Mouse (Mus musculus) kidney, adult 2 months (tissue): ENCODE results near the gene Saa3. TPM values are rescaled to one million over a fixed set of nuclear protein-coding genes. Genes with fewer than 3 reads are reported as not detected.

Experiments
- DNase-seq: peaks from one replicate; pipeline ENCODE4 v3.0.0; 2021
- H3K27ac ChIP-seq: fragments of 200-500 bp; 2 replicates; pipeline ENCODE4 v1.5.1; 2012; ENCODE audit warnings: low read depth, low read length, control low read depth, inconsistent platforms; ENCODE audit not compliant: insufficient read depth
- H3K27me3 ChIP-seq: fragments of 200-500 bp; replicated peaks from 2 replicates; pipeline ENCODE4 v1.6.1; 2012; ENCODE audit warnings: mild to moderate bottlenecking, moderate library complexity, low read length, inconsistent platforms; ENCODE audit not compliant: control insufficient read depth, insufficient read depth
- H3K36me3 ChIP-seq: fragments of 200-500 bp; 2 replicates; pipeline ENCODE4 v1.6.1; 2012; ENCODE audit warnings: mild to moderate bottlenecking, moderate library complexity, low read length, inconsistent platforms; ENCODE audit not compliant: control insufficient read depth, insufficient read depth
- H3K4me1 ChIP-seq: fragments of 200-500 bp; 2 replicates; pipeline ENCODE4 v1.6.1; 2011; ENCODE audit warnings: low read length; ENCODE audit not compliant: control insufficient read depth, insufficient read depth
- H3K4me3 ChIP-seq: fragments of 200-500 bp; 2 replicates; pipeline ENCODE4 v1.5.1; 2011; ENCODE audit warnings: mild to moderate bottlenecking, low read depth, low read length, control low read depth; ENCODE audit not compliant: insufficient read depth
- CTCF ChIP-seq: fragments of 200-500 bp; conservative IDR thresholded peaks from 2 replicates; pipeline ENCODE4 v1.5.1; 2011; ENCODE audit warnings: low read depth, mild to moderate bottlenecking, control low read depth, low read length, moderate library complexity, mixed read lengths; ENCODE audit not compliant: insufficient read depth, insufficient read length
- POLR2A ChIP-seq: fragments of 200-500 bp; IDR thresholded peaks from one replicate; pipeline ENCODE4 v1.6.1; 2011; ENCODE audit warnings: low read depth, low read length, control low read depth
- WGBS: fragments of 180-500 bp; shearing (Covaris S2); methylation state at CpG from one replicate; pipeline ENCODE4 v1.1.7; 2018; 5-methylcytosine and 5-hydroxymethylcytosine counted together
- polyA plus RNA-seq: library from polyadenylated mRNA; depleted of rRNA; stranded (reverse); fragments of >200 nt; gene quantifications from 2 replicates; pipeline ENCODE4 v1.2.3, GENCODE M21; 2012; rRNA removed

Gene Saa3
- polyA plus RNA-seq, 1 experiment, result 0.17 TPM

DNA sequence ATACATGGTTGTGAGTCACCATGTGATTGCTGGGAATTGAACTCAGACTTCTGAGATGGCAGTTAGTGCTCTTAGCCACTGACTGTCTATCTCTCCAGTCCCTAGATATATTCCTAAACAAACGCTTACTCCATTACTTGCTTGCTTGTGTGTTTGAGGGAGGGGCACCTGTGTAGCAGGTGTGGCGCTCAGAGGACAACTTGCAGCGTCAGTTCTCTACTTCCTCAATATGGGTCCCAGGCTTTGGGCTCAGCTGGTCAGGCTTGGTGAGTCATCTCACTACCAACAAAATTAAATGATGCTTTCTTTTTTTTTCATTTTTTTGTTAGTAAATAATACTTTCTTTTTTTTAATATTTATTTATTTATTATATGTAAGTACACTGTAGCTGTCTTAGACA is 37.1 kb downstream of the Saa3 start:
- no peaks in the 10 kb centered on the region; the same call in 1 of the 2 replicates for H3K27me3 ChIP-seq
- no peak for DNase-seq
- no peaks in the 10 kb centered on the region for H3K4me1 ChIP-seq
- H3K4me3 ChIP-seq, result no peak overlapping the region
- 90% methylated on average over 3 of the region's 3 CpGs for WGBS
- H3K27ac ChIP-seq, result no peak overlapping the region
- TF ChIP-seq CTCF (no peak), POLR2A (no peak)
- no peaks in the 10 kb centered on the region for H3K36me3 ChIP-seq

DNA sequence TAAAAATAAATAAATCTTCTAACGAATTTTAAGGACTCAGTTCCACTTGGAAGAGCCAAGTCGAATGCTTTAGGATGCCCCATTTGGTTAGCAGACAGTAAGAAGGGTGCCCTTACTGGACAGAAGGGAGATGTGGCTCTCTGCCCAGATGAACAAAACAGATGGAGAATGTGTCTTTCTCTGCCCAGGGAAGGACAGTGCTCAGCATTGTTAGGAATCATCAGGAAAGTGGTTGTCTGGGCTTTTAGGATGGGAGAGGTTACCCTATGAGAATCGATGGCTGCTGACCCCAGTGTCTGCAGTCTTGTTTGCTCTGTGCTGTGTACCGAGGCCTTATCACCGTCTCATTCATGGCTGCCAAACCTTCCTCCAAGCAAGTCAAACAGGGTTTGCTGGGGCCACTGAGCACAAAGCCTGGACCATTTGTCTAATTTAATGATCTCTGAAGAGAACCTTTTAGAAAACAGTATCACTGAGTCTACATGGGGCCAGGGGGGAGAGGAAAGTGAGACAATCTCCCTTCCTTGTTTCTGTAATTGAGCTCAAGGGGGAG is 38.6 kb downstream of the Saa3 start:
- 44% methylated on average over 5 of the region's 5 CpGs for WGBS
- Histone ChIP-seq H3K4me3 (no peak overlapping the region), H3K27me3 (no peaks in the 10 kb centered on the region), H3K36me3 (no peaks in the 10 kb centered on the region), H3K27ac (no peak overlapping the region), H3K4me1 (no peaks in the 10 kb centered on the region)
- no peak for DNase-seq
- TF ChIP-seq POLR2A (no peak), CTCF (no peak)

DNA sequence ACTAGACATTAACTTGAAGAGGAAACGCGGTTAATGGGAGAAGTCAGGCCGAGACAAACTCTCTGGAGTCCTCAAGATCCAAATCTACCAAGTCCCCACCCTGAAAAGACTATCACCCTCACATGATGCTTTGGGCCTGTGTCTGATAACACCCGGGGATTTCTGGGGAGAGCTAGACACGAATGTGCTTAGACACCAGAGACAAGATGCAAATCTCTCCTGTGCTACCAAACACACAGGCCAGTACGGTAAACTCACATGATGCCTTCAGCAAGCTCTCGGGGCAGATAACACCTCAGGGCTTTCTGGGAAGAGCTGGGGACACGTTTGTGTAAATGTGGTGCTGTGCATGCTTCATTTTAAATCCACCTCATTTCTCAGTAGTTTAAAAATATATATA is 39.6 kb downstream of the Saa3 start:
- H3K4me3 ChIP-seq, result no peak overlapping the region
- H3K36me3 ChIP-seq, result no peaks in the 10 kb centered on the region
- H3K27me3 ChIP-seq, result no peaks in the 10 kb centered on the region
- no peak for DNase-seq
- WGBS, result 87% methylated on average over 8 of the region's 8 CpGs
- no peaks in the 10 kb centered on the region for H3K4me1 ChIP-seq
- H3K27ac ChIP-seq, result no peak overlapping the region
- TF ChIP-seq POLR2A (no peak), CTCF (no peak)

DNA sequence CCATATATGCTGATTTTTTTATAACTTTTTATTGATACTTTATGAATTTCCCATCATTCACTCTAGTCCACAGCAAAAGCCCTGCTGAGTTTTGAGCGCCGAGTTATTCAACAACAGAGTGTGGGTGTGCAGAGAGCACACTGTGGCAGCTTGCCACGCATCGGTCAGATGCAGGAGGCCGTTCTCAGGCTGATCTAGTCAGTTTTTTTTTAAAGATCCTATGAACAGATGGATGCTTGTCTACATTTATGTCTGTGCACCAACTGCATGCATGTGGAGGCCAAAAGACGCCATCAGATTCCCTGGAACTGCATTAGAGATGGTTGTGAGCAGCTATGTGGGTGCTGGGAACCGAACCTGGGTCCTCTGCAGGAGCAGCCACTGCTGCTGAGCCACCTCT is 40.4 kb downstream of the Saa3 start:
- Histone ChIP-seq H3K4me3 (no peak overlapping the region), H3K27me3 (no peaks in the 10 kb centered on the region), H3K36me3 (no peaks in the 10 kb centered on the region), H3K27ac (no peak overlapping the region), H3K4me1 (no peaks in the 10 kb centered on the region)
- TF ChIP-seq CTCF (no peak), POLR2A (no peak)
- WGBS, result 74% methylated on average over 7 of the region's 7 CpGs
- DNase-seq, result peak; percentile 5

DNA sequence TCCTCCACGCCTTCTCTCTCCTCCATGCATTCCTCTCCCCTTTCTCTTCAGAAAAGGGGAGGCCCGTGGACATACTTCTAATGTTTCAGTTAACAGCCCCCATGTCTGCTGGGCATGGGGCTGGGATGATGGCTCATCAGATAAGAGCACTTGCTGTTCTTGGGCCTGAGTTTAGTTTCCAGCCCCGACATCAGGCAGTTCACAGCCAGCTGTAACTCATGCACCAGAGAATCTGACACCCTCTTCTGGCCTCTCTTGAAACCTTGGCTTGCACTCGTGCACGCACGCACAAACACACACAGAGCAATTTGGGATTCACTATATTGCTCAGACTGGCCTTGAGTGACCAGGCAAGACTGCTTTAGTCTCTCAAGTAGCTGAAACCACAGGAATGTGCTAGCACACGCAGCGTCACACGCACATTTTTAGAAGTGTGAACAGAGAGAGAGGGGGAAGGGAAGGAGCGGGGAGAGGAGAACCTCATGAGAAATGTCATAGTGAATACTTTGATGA is 43.3 kb downstream of the Saa3 start, which contains the start of gene Tph1:
Tph1 (minus strand) TSS at position 378 of the 513 bp plus-strand sequence.
- Histone ChIP-seq H3K4me3 (no peak within 1 kb of the TSS), H3K27ac (no peak within 1 kb of the TSS), H3K27me3 (0 out of 2 replicates have a peak, but pooled peaks cover 1% of the 10 kb centered on the region), H3K36me3 (no peaks in the 10 kb centered on the region), H3K4me1 (no peaks in the 10 kb centered on the region)
- 40% methylated on average over 10 of the region's 10 CpGs for WGBS
- TF ChIP-seq CTCF, result no peak
- no peak for TF ChIP-seq POLR2A
- no peak for DNase-seq

DNA sequence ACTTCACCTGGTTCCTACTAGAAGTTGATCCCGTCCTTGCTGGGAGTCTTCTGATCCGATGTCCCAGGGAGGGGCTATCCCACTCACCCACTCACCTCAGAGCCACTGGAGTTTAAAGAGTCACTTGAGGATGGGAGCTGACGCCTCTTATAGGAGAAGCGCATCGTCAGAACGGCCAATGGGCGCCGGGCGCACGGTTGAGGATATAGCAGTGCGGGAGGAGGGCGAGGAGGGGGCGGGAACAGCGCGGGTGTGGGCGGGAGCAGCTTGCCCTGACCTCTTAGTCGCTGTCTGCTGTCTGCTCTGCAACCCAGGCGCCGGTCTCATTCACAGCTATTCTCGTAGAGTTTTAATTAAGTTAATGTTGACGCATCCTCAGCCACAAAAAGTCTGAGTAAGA is 48.2 kb downstream of the Saa3 start:
- Histone ChIP-seq H3K4me3 (no peak overlapping the region), H3K27me3 (peaks cover 2% of the 10 kb centered on the region; the same call in 1 of the 2 replicates), H3K36me3 (no peaks in the 10 kb centered on the region), H3K27ac (no peak overlapping the region), H3K4me1 (no peaks in the 10 kb centered on the region)
- TF ChIP-seq POLR2A (no peak), CTCF (no peak)
- WGBS, result 4% methylated on average over 21 of the region's 21 CpGs
- DNase-seq, result no peak

DNA sequence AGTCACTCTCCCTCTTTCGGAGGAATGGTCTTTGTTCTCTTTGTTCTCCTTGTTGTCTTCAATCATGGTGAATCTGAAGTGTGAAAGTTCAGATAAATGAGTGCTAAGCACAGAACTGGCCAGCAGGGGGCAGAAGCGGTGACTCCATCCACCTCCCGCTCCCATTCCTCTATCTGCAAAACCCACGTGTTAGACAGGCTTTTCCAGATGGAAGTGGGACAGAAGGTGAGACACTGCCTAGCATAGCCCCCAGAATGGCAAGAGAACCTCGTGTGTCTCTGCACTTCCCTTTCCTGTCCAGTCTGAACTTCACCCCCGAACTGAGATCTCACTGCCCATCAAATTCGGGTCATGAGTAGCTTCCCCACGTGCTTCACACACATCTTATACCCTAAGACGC is 50.3 kb downstream of the Saa3 start:
- DNase-seq, result peak; percentile 19
- H3K4me3 ChIP-seq, result no peak overlapping the region
- no peak for TF ChIP-seq POLR2A
- peak; percentile 70 for TF ChIP-seq CTCF
- H3K27ac ChIP-seq, result no peak overlapping the region
- peaks cover 2% of the 10 kb centered on the region; the same call in 1 of the 2 replicates for H3K27me3 ChIP-seq
- no peaks in the 10 kb centered on the region for H3K4me1 ChIP-seq
- WGBS, result 24% methylated on average over 9 of the region's 9 CpGs
- no peaks in the 10 kb centered on the region for H3K36me3 ChIP-seq

Other genes with a start within 250 kb of the Saa3 start
- 16.0 and 16.8 TPM in 2 replicates for gene Sergef, start 75.9 kb downstream of the Saa3 start, polyA plus RNA-seq
- gene Tph1, start 43.2 kb downstream of the Saa3 start, polyA plus RNA-seq, result not detected in 2 replicates
- gene Saal1, start 5.0 kb downstream of the Saa3 start, polyA plus RNA-seq, result 5.2 and 5.3 TPM in 2 replicates
- gene Saa4, start 16.9 kb upstream of the Saa3 start, polyA plus RNA-seq, result not detected in 2 replicates
- gene Saa1, start 27.3 kb upstream of the Saa3 start, polyA plus RNA-seq, result not detected in 2 replicates
- not detected in 2 replicates for gene Saa2, start 36.1 kb upstream of the Saa3 start, polyA plus RNA-seq
- 31.0 and 41.7 TPM in 2 replicates for gene Hps5, start 80.4 kb upstream of the Saa3 start, polyA plus RNA-seq
- 9.8 and 11.6 TPM in 2 replicates for gene Gtf2h1, start 80.4 kb upstream of the Saa3 start, polyA plus RNA-seq
- gene Ldha, start 125.8 kb upstream of the Saa3 start, polyA plus RNA-seq, result 665 and 667 TPM in 2 replicates
- gene Ldhc, start 145.5 kb upstream of the Saa3 start, polyA plus RNA-seq, result 0.42 and 0.67 TPM in 2 replicates
- 74.8 and 80.7 TPM in 2 replicates for gene Tsg101, start 204.3 kb upstream of the Saa3 start, polyA plus RNA-seq
- gene Uevld, start 242.8 kb upstream of the Saa3 start, polyA plus RNA-seq, result 3.8 and 4.0 TPM in 2 replicates